Mouse (Mus musculus) inflammation-experienced regulatory T-cells, adult 6 months (primary cell): ENCODE data around the gene Tpbpb. TPM values are rescaled to one million over a fixed set of nuclear protein-coding genes. Genes with fewer than 3 reads are reported as not detected.
A peak's percentile ranks its signal among the peaks of the same experiment; 100 is the strongest.
"Not testable (repeated sequence)": the region's sequence is repeated elsewhere in the genome, so short reads cannot be mapped to it uniquely, and the experiment has no call there.

Experiments used
- ATAC-seq: one replicate; pipeline ENCODE4 v1.8.0; 2017
- polyA plus RNA-seq, 3 experiments: library from polyadenylated mRNA; unstranded; fragments of 100-300 nt; shearing (Covaris generic); gene quantifications; one replicate each; pipeline ENCODE4 v1.2.1; 2017

Gene Tpbpb
- not detected for polyA plus RNA-seq

GRCm38 (mm10) chr13:60904780-60905179 is at the start of gene Tpbpb:
TSS of gene Tpbpb (minus strand) at chr13:60904880.
- ATAC-seq = not testable (repeated sequence)

GRCm38 (mm10) chr13:60941884-60942283 is 37.2 kb upstream of the Tpbpb start, which contains the start of gene Tpbpa:
TSS of gene Tpbpa (minus strand) at chr13:60941984.
- not testable (repeated sequence) for ATAC-seq

DNA sequence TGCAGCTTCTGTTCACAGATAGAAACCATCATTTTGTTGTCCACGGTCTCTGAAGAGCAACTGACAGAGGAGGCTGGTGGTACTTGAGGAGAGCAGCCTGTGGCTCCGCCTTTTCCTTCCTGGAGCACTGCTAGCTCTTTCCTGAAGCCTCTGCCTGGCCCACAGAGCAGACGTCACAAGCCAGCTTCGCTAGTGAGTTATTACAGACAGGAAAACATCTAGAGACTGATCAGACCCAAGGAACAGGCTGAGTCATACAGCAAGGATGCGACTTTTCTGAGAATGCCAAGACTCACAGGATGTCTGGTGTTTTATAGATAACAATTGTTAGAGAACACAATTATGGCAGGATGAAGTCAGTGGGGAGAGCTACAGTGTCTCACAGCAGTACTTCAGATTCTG is 31.8 kb upstream of the Tpbpb start, which contains the start of the genes Gm49391 and Ctla2a:
TSS of gene Gm49391 (minus strand) at position 72 of the 402 bp plus-strand sequence.
TSS of gene Ctla2a (minus strand) at position 126 of the 402 bp plus-strand sequence.
- ATAC-seq = peak; percentile 96

DNA sequence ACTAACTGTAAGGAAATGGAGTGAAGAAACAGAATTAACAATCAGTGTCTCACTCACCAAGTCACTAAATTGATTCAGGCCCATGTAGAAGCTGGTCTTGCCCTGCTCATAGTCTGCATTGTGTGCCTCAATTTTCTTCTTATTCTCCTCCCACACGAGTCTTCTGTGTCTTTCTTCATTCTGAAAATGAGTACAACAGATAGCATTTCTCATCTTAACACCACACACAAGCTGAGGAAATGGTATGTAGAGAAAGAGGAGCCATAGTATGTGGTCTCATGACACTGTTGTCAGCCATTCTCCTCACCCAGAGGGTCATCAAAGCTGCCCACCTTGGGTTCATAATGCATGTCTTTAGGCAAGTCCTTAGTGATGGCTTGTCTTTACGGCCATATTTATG is 30.8 kb upstream of the Tpbpb start, which contains the start of gene Gm49393:
TSS of gene Gm49393 (minus strand) at position 101 of the 400 bp plus-strand sequence.
- ATAC-seq = not testable (repeated sequence)

- peak; percentile 93 for ATAC-seq
Measured at GRCm38 (mm10) chr13:60897328-60897727, 7.4 kb downstream of the Tpbpb start, which contains the start of gene Ctla2b. TSS of gene Ctla2b (minus strand) at chr13:60897447.

DNA sequence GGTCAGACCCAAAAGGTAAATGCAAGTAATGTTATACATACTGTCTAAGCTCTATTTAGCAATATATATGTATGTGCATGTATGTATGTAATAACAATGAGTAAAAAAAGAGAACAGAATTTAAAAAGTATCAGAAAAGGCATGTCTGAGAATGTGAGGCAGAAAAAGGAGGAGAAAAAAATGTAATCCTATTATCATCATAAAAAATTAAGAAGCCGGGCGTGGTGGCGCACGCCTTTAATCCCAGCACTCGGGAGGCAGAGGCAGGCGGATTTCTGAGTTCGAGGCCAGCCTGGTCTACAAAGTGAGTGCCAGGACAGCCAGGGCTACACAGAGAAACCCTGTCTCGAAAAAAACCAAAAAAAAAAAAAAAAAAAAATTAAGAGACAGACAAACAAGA is 7.9 kb downstream of the Tpbpb start, which contains the start of gene Gm49392:
TSS of gene Gm49392 (minus strand) at position 101 of the 400 bp plus-strand sequence.
- not testable (repeated sequence) for ATAC-seq

DNA sequence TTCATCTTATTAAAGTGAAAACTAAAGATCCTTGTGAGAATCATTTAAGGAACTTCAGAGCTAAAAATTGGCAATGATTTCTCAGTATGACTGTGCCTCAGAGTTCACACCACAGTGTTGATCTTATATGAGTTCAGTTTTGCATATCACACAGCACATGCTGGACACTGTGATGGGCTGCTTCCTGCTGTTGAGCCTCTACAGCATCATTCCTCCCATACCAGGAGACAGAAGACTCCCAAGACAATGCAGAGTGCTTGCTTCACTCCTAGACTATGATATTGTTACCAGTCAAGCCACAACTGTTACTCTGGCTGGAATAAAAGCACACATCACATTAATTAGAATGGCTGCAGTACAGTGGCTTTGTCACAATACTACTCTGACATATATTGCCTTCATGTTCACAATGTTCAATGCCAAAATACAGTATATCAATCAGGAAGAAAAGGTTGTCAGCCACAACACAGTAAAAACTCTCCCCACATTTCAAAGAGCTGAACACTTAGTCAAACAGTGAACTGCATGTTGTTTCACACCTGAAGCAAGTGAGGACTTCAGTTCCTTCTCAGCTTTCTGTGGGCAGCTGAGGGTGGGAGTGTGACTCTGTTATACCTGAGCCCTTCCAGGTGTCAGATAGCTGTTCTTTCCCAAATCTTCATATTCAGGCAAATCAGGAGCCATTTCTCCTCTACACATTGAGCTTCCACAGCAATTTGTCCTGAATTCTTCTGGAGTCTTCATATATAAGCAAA is 9.1 kb downstream of the Tpbpb start:
- no peak for ATAC-seq

DNA sequence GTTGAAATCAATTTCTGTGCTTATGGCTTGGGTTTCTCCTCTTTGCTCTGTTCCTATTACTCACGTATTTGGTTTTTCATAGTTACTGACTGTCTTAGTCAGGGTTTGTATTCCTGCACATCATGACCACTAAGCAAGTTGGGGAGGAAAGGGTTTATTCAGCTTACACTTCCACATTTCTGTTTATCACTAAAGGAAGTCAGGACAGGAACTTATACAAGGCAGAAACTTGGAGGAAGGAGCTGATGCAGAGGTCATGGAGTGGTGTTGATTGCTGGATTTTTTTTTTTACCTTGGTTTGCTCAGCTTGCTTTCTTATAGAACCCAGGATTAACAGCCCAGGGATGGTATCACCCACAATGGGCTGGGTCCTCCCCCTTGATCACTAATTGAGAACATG is 12.4 kb downstream of the Tpbpb start:
- ATAC-seq = no peak

GRCm38 (mm10) chr13:60864281-60864680 is 40.4 kb downstream of the Tpbpb start, which contains the start of gene 4930486L24Rik:
TSS of gene 4930486L24Rik (minus strand) at chr13:60864475.
- ATAC-seq = no peak

Other genes starting within 250 kb of the Tpbpb start
- gene BC051665, start 118.5 kb downstream of the Tpbpb start, polyA plus RNA-seq = not detected
- not detected for gene Ctsll3, start 102.0 kb downstream of the Tpbpb start, polyA plus RNA-seq
- gene 4930486L24Rik, start 40.4 kb downstream of the Tpbpb start, polyA plus RNA-seq = 1 to 10 TPM in 2 of 3 experiments, not detected in 1; 2.0 to 3.6 TPM
- gene Gm49392, start 8.0 kb downstream of the Tpbpb start, polyA plus RNA-seq = 1 to 10 TPM in 1 of 3 experiments, not detected in 2; 3.2 TPM
- 10 to 100 TPM in 2 of 3 experiments, 1 to 10 TPM in 1; 6.4 to 21.4 (median 12.7) TPM for gene Ctla2b, start 7.4 kb downstream of the Tpbpb start, polyA plus RNA-seq
- gene Gm49393, start 30.7 kb upstream of the Tpbpb start, polyA plus RNA-seq = not detected
- gene Gm49391, start 31.7 kb upstream of the Tpbpb start, polyA plus RNA-seq = 1 to 10 TPM in 2 of 3 experiments, not detected in 1; 1.6 to 4.1 TPM
- 100 to 1,000 TPM in 1 of 3 experiments, 10 to 100 TPM in 2; 38.4 to 149 (median 50.1) TPM for gene Ctla2a, start 31.7 kb upstream of the Tpbpb start, polyA plus RNA-seq
- not detected for gene Tpbpa, start 37.1 kb upstream of the Tpbpb start, polyA plus RNA-seq
- gene Ctsj, start 101.1 kb upstream of the Tpbpb start, polyA plus RNA-seq = not detected
- gene Ctsq, start 135.8 kb upstream of the Tpbpb start, polyA plus RNA-seq = not detected